Mouse (Mus musculus): ENCODE measurements around the gene Trim38. TPM values are rescaled to one million over a fixed set of nuclear protein-coding genes. Genes with fewer than 3 reads are reported as not detected.
"Not testable (repeated sequence)": the region's sequence is repeated elsewhere in the genome, so short reads cannot be mapped to it uniquely, and the experiment has no call there.

Trim38 gene
- polyA plus RNA-seq (2012; rRNA removed): 0.07 TPM in 1 of 2 replicates, not detected in the other

- WGBS: 90% methylated on average over 2 of the region's 2 CpGs
- H3K4me3 ChIP-seq (replicated peaks; ENCODE audit: extremely low read depth, low read depth, low read length); H3K4me1 ChIP-seq (ENCODE audit: control insufficient read depth, insufficient read depth, low read length); DNase-seq: not testable (repeated sequence)
Observed at GRCm38 (mm10) chr13:23769613-23770012, at the start of gene Trim38. TSS of gene Trim38 (plus strand) at chr13:23769913.

GRCm38 (mm10) chr13:23724239-23724638 lies 45.5 kb upstream of the Trim38 start:
- 77% methylated on average over 4 of the region's 4 CpGs for WGBS
- Histone ChIP-seq H3K4me3 (replicated peaks; ENCODE audit: extremely low read depth, low read depth, low read length) (no peak overlapping the region), H3K4me1 (ENCODE audit: control insufficient read depth, insufficient read depth, low read length) (no peaks in the 10 kb centered on the region)
- TF ChIP-seq CTCF (IDR thresholded peaks at IDR 0.05; ENCODE audit: insufficient read depth, low read length): no peak
- no peak for DNase-seq

- 95% methylated on average over 1 of the region's 1 CpGs for WGBS
- Histone ChIP-seq H3K4me1 (ENCODE audit: control insufficient read depth, insufficient read depth, low read length) (no peaks in the 10 kb centered on the region), H3K4me3 (replicated peaks; ENCODE audit: extremely low read depth, low read depth, low read length) (no peak overlapping the region)
- no peak for DNase-seq
- TF ChIP-seq CTCF (IDR thresholded peaks at IDR 0.05; ENCODE audit: insufficient read depth, low read length) (no peak), POLR2A (IDR thresholded peaks at IDR 0.05; ENCODE audit: borderline replicate concordance, extremely low read depth, low read depth, low read length) (no peak)
Observed at GRCm38 (mm10) chr13:23725213-23725612, 44.5 kb upstream of the Trim38 start.

- no peak for DNase-seq
- TF ChIP-seq POLR2A (IDR thresholded peaks at IDR 0.05; ENCODE audit: borderline replicate concordance, extremely low read depth, low read depth, low read length) (no peak), CTCF (IDR thresholded peaks at IDR 0.05; ENCODE audit: insufficient read depth, low read length) (no peak)
- Histone ChIP-seq H3K4me1 (ENCODE audit: control insufficient read depth, insufficient read depth, low read length) (no peaks in the 10 kb centered on the region), H3K4me3 (replicated peaks; ENCODE audit: extremely low read depth, low read depth, low read length) (no peak overlapping the region)
- WGBS: 79% methylated on average over 18 of the region's 18 CpGs
Observed at GRCm38 (mm10) chr13:23728472-23729191, 41.1 kb upstream of the Trim38 start.

- DNase-seq: no peak
- H3K4me1 ChIP-seq (ENCODE audit: control insufficient read depth, insufficient read depth, low read length): no peaks in the 10 kb centered on the region
- H3K4me3 ChIP-seq (replicated peaks; ENCODE audit: extremely low read depth, low read depth, low read length): no peak overlapping the region
- TF ChIP-seq CTCF (IDR thresholded peaks at IDR 0.05; ENCODE audit: insufficient read depth, low read length): no peak
- no peak for TF ChIP-seq POLR2A (IDR thresholded peaks at IDR 0.05; ENCODE audit: borderline replicate concordance, extremely low read depth, low read depth, low read length)
- 80% methylated on average over 9 of the region's 9 CpGs for WGBS
Observed at GRCm38 (mm10) chr13:23729192-23729525, 40.6 kb upstream of the Trim38 start.

- no peak for TF ChIP-seq CTCF (IDR thresholded peaks at IDR 0.05; ENCODE audit: insufficient read depth, low read length)
- no peak for TF ChIP-seq POLR2A (IDR thresholded peaks at IDR 0.05; ENCODE audit: borderline replicate concordance, extremely low read depth, low read depth, low read length)
- H3K4me3 ChIP-seq (replicated peaks; ENCODE audit: extremely low read depth, low read depth, low read length): no peak overlapping the region
- DNase-seq: no peak
- no peaks in the 10 kb centered on the region for H3K4me1 ChIP-seq (ENCODE audit: control insufficient read depth, insufficient read depth, low read length)
- 91% methylated on average over 5 of the region's 5 CpGs for WGBS
Observed at GRCm38 (mm10) chr13:23729706-23730105, 40.0 kb upstream of the Trim38 start.

- no peak for DNase-seq
- Histone ChIP-seq H3K4me1 (ENCODE audit: control insufficient read depth, insufficient read depth, low read length) (no peaks in the 10 kb centered on the region), H3K4me3 (replicated peaks; ENCODE audit: extremely low read depth, low read depth, low read length) (no peak overlapping the region)
- TF ChIP-seq CTCF (IDR thresholded peaks at IDR 0.05; ENCODE audit: insufficient read depth, low read length) (no peak), POLR2A (IDR thresholded peaks at IDR 0.05; ENCODE audit: borderline replicate concordance, extremely low read depth, low read depth, low read length) (no peak)
- 32% methylated on average over 8 of the region's 8 CpGs for WGBS
Observed at GRCm38 (mm10) chr13:23730479-23730878, 39.2 kb upstream of the Trim38 start.

GRCm38 (mm10) chr13:23732156-23732804 lies 37.4 kb upstream of the Trim38 start:
- no peak for DNase-seq
- no peak overlapping the region for H3K4me3 ChIP-seq (replicated peaks; ENCODE audit: extremely low read depth, low read depth, low read length)
- WGBS: 22% methylated on average over 8 of the region's 8 CpGs

GRCm38 (mm10) chr13:23737091-23737490 lies 32.6 kb upstream of the Trim38 start:
- TF ChIP-seq CTCF (IDR thresholded peaks at IDR 0.05; ENCODE audit: insufficient read depth, low read length): no peak
- no peak for TF ChIP-seq POLR2A (IDR thresholded peaks at IDR 0.05; ENCODE audit: borderline replicate concordance, extremely low read depth, low read depth, low read length)
- WGBS: 93% methylated on average over 5 of the region's 5 CpGs
- no peak overlapping the region for H3K4me3 ChIP-seq (replicated peaks; ENCODE audit: extremely low read depth, low read depth, low read length)
- peaks cover 4% of the 10 kb centered on the region for H3K4me1 ChIP-seq (ENCODE audit: control insufficient read depth, insufficient read depth, low read length)
- no peak for DNase-seq

More at GRCm38 (mm10) chr13:23732156-23732804, 37.4 kb upstream of the Trim38 start:
- no peaks in the 10 kb centered on the region for H3K4me1 ChIP-seq (ENCODE audit: control insufficient read depth, insufficient read depth, low read length)
- TF ChIP-seq CTCF (IDR thresholded peaks at IDR 0.05; ENCODE audit: insufficient read depth, low read length): peak; percentile 45; the same call in 1 of the 2 replicates
- TF ChIP-seq POLR2A (IDR thresholded peaks at IDR 0.05; ENCODE audit: borderline replicate concordance, extremely low read depth, low read depth, low read length): no peak

GRCm38 (mm10) chr13:23738041-23738440 lies 31.7 kb upstream of the Trim38 start:
- TF ChIP-seq POLR2A (IDR thresholded peaks at IDR 0.05; ENCODE audit: borderline replicate concordance, extremely low read depth, low read depth, low read length) (no peak), CTCF (IDR thresholded peaks at IDR 0.05; ENCODE audit: insufficient read depth, low read length) (no peak)
- Histone ChIP-seq H3K4me3 (replicated peaks; ENCODE audit: extremely low read depth, low read depth, low read length) (peak overlapping the region; percentile 32), H3K4me1 (ENCODE audit: control insufficient read depth, insufficient read depth, low read length) (peaks cover 4% of the 10 kb centered on the region)
- no peak for DNase-seq
- WGBS: 26% methylated on average over 4 of the region's 4 CpGs
